Mouse (Mus musculus): ENCODE data around the gene Wfs1.

Gene Wfs1

DNA sequence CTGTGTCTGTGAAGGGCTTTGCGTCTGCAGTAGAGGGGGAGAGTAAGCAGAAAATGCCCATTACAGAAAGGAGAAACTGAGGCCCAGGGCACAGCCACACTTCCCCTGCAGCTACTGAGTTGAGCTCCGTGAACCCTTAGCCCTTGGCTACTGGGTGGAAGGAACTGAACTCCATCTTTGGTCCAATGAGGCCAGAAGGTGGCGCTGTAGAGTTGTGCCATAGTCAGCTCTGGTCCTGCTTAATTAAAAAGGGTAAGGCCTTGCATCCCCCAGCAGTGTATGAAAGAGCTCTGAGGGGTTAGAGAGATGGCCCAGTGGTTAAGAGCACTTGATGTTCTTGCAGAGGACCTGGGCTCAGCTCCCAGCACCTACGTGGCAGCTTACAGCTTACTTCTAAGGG lies 60.3 kb downstream of the Wfs1 start:
- peak in 1 of 2 experiments; percentile 76 for DNase-seq

DNA sequence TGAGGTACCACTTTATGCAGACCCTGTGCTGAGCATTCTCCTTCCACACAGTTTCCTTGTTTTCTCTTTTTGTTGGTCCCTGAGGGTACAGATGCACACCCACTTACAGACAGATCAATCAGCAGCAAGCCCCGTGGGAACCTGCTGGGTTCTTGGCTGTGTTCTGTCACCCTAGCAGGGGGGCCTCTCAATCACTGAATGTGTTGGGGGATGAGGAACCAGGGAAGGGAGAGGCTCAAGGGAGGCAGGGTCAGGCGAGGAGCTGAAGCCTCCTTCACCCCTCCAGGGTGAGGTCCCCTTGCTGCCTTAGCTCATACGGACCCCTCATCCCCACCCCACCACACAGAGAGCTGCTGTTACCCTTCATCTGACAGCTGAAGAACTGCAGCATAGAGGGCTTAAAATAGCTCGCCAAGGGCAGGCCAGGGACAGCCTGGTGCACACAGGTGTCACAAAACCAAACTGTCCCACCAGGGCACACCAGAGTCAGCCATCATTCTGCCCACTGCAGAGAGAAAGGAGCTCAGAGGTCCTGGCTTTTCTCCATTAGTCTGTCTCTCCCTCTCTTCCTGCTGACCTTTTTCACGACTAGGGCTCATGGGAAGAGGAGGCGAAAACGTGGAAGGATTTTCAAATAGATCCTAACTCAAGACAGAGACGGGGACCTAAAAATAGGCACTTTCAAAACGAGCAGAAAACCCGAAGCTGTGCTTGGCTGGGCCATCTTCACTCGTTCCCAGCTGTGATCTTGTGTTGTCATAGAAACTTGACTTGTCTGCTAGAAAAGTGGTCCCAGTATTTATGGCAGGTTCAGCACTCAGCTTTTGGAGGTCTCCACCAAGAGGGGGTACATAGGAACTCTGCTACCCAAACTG lies 64.9 kb downstream of the Wfs1 start:
- DNase-seq: peak in 1 of 2 experiments; percentile 57

DNA sequence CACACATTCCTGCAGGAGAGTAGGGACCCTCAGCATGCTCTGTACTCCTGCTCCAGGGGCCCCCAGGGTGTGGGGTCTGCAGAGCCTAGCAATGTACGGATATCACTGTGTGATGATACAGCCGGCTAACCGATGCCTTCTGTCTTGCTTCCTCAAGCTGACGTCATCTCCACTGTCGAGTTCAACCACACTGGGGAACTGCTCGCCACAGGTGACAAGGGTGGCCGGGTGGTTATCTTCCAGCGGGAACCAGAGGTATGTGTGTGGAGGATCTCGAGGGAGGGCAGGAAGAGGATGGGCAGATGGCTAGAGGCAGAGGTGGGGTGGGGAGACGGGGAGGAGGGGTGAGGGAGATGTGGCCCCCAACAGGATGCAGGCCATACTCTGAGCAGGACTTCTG lies 66.2 kb downstream of the Wfs1 start:
- no peak for DNase-seq

DNA sequence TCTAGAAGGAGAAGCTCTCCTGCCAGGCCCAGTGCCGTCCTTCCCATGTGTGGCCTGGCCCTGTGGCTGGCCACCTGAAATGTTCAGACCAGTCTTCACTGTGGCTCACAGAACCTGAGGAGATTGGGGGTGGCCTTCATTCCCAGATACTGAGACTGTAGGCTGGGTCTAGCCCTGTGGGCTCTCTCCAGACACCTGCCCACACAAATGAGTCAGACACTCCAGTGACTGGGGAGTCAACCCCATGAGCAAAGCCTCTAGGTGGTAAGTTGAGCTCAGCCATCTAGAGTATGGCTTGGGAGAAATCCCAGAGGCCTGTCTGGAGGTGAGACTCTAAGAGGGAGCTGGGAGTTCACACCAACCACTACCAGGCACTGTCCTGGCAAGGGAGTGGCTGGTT lies 67.1 kb downstream of the Wfs1 start:
- no peak for DNase-seq

GRCm38 (mm10) chr5:36920072-36920471 lies 68.9 kb downstream of the Wfs1 start:
- DNase-seq: peak in 1 of 2 experiments; percentile 70

- DNase-seq: no peak
These were observed 71.0 kb downstream of the Wfs1 start for GRCm38 (mm10) chr5:36918016-36918415.

DNA sequence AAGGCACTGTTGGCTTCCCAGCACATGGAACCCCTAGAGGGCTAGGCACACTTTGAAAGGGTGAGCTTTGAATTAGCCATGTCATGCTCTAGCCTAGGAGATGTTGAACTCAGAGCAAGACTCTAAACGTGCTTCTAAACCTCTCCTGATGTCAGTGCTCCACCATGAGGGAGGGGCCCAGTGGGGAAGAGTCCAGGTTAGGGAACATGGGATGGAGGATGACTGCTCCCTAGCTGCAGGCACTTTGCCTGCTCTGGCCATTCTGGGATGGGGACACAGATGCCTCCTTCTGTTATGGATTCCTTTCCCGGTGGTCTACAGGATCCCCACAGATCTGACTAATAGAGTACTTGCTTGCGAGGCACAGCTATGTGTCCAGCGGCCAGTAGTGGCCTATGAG lies 71.8 kb downstream of the Wfs1 start:
- DNase-seq: no peak

GRCm38 (mm10) chr5:36916581-36916980 lies 72.4 kb downstream of the Wfs1 start:
- peak; percentile 56 to 66 for DNase-seq

All from cerebellum, postnatal 25 days (tissue).